Mouse (Mus musculus) activated CD4-positive, CD25-positive, alpha-beta regulatory T cell, adult 4 months (primary cell): ENCODE results near the gene Crhr2. TPM values are rescaled to one million over a fixed set of nuclear protein-coding genes. Genes with fewer than 3 reads are reported as not detected.

Experiments
- ATAC-seq: one replicate; pipeline ENCODE4 v1.8.0; 2017
- polyA plus RNA-seq, 2 experiments: library from polyadenylated mRNA; unstranded; fragments of 100-300 nt; shearing (Covaris generic); gene quantifications; one replicate each; pipeline ENCODE4 v1.2.1; 2017

Crhr2 gene
- polyA plus RNA-seq, 2 experiments from 2014 or later: not detected

DNA sequence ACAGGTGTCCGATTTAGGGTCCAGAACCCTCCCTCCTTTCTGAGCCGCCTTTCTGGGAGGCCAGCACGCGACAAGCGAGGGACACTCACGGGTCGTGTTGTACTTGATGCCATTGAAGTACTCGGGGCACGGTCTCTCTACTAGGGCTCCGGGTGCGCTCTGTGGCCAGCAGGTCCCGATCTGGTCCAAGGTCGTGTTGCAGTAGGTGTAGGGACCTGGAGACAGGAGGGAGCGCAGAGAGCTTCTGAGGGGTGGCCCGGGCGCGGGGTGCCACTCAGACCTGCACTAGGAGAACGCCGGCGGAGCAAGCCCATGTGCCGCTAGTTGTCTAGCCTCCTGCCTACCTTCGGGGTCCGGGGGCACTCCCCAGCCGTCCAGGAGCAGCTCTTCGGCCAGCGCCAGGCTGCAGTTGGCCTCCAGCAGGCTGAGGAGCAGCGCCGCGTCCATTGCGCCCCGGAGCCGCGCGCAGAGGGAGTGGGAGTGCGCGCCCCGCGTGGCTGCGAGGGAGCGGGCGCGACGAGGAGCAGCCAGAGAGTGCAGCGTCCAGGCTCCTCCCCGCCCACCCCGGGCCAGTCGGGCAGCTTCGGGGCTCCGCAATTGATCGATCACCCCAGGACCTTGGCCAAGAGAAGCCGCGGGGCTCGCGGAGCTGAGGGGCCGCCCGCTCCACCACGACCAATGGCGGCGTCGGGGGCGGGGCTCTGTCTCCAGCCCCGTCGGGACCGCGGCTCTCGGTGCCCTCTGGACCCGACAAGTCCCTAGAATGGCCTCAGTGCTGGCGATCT lies 15.3 kb downstream of the Crhr2 start:
- no peak for ATAC-seq

DNA sequence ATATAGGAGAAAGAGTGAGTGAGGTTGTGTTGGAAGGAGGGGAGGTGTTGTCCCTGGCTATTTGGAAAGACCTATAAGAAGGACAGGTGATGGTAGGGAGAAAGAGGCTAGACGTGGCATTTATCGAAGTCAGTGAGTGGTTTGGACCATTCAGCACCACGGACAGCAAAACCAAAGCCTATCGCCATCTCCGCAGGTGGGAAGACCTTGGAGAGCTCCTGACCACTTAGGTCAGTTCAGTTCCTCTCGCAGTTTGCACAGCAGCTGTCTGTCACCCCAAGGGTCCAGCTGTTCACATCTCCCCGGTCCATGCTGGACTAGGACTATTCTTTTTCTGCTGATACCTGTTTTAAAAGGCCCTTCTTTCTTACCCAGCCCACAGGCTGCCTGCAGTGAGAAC lies 24.5 kb downstream of the Crhr2 start:
- ATAC-seq: no peak

- no peak for ATAC-seq
Observed at GRCm38 (mm10) chr6:55098603-55099002, 34.2 kb downstream of the Crhr2 start.

DNA sequence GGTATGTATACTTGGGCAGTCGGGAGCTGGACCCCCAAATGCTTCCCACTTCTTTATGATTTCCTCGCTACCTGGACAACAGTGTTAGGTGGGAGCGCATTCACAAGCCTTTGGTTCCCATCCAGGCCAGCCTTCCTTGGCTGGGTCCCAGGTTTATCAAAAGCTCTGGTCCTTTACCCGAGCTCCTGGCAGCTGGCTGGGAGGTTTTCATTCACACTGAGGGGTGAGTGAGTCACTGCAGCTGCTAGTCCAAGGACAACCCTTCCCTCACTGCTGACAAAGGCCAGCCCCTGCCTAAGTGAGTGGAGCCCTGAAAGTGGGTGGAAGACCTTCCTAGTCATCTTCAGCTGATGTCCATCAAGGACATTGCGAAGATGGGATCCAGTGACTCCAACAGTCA lies 34.8 kb downstream of the Crhr2 start:
- no peak for ATAC-seq

DNA sequence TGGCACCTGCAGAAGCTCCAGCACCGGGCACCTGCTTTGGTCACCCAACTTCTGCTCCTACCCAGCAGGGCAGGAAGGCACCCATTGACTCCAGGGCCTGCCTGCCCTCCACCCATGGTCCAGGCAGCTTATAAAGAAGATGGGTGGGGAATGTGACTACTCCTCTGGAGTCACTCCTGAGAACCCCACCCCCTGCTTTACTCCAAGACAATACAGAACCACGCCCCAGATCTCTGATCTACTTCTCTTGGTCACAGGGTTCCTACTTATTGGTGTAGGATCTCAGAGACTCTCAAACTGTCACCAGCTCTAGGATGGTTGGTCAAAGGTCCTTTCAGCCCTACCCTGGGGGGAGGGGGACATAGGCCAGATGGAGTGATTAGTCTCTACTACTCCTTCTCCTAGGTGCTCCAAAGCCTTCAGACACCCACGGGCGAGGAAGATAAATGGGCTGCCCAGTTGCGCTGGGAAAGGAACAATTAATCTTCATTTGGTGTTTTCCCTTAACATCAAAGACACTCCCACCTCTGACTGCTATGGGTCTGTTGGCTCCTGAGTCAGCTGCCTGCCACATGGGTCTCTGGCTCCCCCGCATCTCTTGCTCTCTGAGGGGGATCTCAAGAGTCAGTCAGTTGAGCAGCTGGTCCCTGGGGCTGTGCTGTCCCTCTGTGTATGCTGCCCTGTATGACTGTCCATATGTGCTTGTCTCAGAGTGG lies 39.2 kb downstream of the Crhr2 start:
- ATAC-seq: no peak

GRCm38 (mm10) chr6:55091396-55091795 lies 41.4 kb downstream of the Crhr2 start:
- ATAC-seq: no peak

DNA sequence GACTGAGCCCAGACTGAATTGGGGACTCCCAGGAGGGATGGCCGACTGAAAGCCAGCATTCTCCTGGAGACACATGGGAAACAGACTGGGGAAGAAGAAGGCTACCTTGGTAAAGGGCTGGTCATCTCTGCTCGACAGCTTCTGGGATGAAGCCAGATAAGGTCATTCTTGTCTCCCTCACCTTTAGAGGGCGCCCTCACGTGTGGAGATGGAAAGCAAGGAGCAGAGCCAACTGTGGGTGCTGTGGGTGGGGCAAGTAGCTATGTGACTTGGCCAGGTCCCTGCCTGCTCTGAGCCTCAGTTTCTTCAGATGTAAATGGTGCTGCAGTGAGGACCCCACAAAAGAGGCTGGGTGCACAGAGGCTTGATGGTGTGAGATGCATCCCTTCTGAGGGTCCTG lies 42.2 kb downstream of the Crhr2 start:
- ATAC-seq: no peak

DNA sequence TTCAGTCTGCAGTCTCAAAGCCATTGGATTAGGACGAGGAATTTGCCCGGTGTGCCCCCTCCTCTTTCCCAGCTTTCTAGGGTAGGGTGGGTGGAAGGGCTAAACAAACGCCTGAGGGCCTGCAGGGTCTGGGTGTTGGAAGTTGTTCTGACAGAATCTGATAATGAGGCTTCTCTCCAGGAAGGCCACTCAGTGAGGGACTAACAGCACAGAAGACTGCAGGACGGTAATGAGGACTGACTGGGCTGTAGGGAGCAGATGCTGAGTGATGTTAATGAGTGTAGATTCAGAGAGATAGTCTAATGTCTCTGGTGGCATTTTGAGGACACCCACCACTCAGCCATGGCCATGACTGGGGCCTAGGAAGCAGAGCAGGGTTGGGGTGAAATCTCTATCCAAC lies 45.5 kb downstream of the Crhr2 start:
- ATAC-seq: no peak

DNA sequence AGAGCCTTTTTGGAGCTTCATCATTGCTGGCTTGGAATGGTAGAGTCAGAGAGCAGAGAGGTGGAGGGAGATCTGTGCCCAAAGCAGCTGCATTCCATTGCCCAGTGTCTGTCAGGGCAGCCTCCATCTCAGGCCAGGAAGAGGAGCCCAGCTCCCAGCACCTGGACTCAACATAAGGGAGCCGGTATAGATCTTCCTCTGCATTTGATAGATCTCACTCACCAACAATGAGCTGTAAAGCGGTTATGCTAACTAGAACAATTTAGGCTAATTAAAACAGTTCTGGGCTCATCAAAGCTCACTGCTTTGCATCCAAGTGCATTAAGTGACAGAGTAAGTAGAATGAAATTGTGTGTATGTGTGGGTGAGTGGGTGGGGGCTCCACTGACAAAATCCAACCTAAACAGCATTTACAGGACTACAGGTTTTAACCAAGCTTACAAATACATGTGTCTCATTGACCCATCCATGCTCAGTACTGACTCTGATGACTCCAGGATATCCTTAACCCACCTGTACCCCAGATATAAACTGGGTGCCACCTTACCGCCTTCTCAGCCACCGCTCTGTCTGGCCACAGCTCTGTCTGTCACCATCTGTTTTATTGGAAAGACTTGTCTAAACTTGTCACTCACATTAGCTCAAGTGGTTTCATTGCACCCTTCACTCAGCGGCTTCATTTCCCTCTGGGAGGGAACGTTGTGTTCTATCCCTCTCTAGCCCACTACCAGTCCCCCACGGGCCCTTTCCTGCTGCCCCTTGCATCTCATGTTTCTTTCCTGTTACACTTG lies 50.4 kb downstream of the Crhr2 start:
- ATAC-seq: no peak

- ATAC-seq: no peak
Observed at GRCm38 (mm10) chr6:55081379-55081778, 51.4 kb downstream of the Crhr2 start.

DNA sequence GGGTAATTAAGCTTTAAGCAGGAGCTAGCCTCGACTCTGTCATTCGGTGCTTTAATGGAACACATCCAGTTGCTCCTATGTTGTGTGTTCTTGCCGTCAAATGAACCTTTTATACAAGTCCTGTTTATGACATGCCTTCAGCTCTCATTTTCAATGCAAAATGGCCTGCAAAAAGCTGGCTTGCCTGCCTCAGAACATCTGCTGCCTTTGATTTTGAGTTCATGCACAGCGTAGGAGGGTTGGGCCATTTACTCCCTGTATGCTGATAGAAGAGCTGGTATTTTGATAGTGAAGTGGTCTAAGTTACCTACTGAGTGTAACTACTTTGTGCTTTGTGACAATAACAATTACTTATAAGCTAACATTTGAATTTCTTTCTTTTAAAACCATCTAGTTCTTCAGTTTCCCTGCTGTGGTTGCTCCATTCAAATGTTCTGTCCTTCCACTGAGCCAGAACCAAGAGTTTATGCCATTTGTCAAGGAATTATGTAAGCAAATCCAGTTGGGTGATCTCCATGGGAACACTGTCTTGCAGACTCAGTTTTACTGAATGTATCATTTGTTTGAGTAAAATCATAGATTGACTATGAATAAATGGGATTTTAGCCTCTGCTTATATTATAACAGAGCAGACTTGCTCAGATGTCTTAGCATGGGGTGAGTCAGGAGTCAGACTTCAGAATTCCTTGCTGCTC lies 56.1 kb downstream of the Crhr2 start:
- no peak for ATAC-seq

DNA sequence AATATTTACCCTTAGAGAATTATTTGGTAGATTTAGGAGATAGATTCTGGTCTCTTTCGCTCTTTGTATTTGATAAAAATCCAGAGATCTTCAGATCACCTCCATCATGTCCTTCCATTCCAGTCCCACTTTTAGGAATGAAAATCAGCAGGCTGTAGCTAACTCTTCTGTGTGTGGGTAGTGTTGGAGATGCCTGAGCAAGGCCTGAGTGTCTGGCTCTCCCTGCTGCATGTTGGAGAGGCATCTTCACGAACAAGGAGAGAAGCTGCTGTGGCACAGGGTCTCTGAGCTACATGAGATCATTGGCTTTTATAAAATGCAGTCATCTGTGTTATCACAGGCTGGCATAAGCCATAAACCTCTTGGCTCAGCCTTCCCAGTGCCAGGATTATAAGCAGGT lies 66.9 kb downstream of the Crhr2 start:
- ATAC-seq: no peak

DNA sequence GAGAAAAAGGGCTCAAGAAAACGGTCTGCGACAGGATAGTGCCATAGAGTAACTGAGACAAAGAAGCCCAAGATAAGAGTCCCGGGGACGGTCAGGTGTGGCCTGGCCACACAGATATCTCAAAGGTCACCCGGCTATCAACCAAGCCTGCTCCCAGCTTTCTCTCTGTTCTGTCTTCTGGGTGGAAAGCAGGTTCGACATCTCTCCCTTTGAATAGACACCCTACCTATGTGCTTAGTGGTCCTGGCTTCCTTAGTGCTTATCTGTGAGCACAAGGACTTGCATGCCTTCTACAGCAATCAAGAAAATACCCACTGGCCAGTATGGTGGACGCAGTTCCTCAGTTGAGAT lies 68.4 kb downstream of the Crhr2 start:
- ATAC-seq: no peak

- no peak for ATAC-seq
Observed at GRCm38 (mm10) chr6:55063793-55064476, 68.9 kb downstream of the Crhr2 start.

- ATAC-seq: no peak
Observed at GRCm38 (mm10) chr6:55062200-55062599, 70.6 kb downstream of the Crhr2 start.

- ATAC-seq: no peak
Observed at GRCm38 (mm10) chr6:55061328-55061727, 71.5 kb downstream of the Crhr2 start.

DNA sequence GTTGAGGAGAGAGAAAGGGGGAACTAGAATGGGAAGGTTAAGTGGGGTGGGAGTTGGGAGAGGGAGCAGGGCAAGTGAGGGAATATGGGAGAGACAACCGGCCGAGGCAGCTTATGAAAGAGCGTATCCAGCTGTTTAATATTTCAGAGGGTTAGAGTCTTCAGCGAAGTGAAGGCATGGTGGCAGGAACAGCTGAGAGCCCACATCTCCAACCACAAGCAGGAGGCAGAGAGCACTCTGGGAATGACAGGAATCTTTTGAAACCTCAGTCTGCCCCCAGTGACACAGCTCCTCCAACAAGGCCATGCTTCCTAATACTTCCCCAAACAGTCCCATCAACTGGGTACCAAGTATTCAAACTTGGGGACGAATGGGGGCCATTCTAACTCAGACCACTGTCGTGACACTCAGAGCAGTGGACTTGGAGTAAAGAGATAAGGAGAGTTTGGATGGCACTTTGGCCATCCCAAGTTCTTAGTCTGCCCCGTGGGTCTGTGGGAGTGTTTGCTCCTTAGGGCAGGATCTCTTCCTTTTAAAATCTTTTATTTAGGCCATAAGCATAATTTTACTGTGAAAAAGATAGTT lies 72.5 kb downstream of the Crhr2 start:
- no peak for ATAC-seq

DNA sequence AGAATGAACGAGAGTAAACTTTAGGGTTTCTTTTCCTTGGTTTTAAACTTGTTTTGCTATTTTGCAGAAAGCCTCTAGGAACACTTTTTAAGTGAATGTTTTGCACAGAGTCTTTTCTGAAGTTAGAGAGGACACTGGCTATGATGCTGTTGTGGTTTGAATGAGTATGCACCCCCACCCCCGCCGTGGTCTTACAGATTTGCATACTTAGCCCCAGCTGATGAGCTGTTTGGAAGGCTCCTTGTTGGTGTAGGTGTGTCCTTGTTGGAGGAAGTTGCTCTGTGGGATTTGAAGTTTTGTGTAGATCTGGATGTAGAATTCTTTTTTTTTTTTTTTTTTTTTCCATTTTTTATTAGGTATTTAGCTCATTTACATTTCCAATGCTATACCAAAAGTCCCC lies 75.4 kb downstream of the Crhr2 start:
- ATAC-seq: no peak

- ATAC-seq: no peak
Observed at GRCm38 (mm10) chr6:55054491-55054890, 78.3 kb downstream of the Crhr2 start.

DNA sequence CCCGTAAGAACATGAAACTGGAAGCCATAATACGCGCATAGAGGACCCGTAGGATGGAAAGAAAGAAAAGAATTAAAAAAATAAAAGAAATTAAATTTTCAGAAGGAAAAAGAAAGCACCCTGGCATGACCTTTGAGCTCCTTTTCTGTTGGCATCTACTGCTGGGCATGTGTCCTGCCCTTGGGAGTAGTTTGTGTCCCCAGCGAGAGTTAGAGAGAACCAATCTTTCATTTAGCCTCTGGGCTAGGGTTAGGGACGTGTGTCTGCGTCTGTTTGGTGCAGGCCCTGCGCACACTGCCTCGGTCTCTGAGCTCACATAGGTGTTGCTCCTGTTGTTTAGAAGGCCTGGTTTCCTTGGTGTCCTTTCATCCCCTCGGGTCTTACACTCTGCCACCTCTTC lies 83.6 kb downstream of the Crhr2 start:
- no peak for ATAC-seq

GRCm38 (mm10) chr6:55045326-55045725 lies 87.5 kb downstream of the Crhr2 start:
- ATAC-seq: no peak

GRCm38 (mm10) chr6:55044542-55044941 lies 88.3 kb downstream of the Crhr2 start:
- no peak for ATAC-seq
